Comparison of ENCODE assay signal across 28 mouse cellular contexts in genomic region chr16:91126734-91127524, GRCm38 (mm10). TPM values are rescaled to one million over a fixed set of nuclear protein-coding genes. Genes with fewer than 3 reads are reported as not detected.
"Had no signal": no experiment of that assay in that cellular context is flagged by ENCODE, and none has a peak within 500 bp of the region (broad histone marks: within the 10 kb centered on the region; RNA-seq: fewer than 3 reads in every experiment).

No protein-coding gene starts in this region.

- H3K9me3 ChIP-seq: embryonic facial prominence, embryonic 10.5 days; embryonic facial prominence, embryonic 12.5 days; embryonic facial prominence, embryonic 13.5 days; embryonic facial prominence, embryonic 15.5 days; forebrain, embryonic 10.5 days; forebrain, embryonic 12.5 days; forebrain, embryonic 13.5 days; forebrain, embryonic 15.5 days had no signal

- H3K27ac ChIP-seq: embryonic facial prominence, embryonic 10.5 days; embryonic facial prominence, embryonic 12.5 days; embryonic facial prominence, embryonic 13.5 days; embryonic facial prominence, embryonic 15.5 days; forebrain, embryonic 10.5 days; forebrain, embryonic 12.5 days; forebrain, embryonic 13.5 days; forebrain, embryonic 15.5 days; gastrocnemius, adult 2 months; heart, adult 2 months had no signal

- H3K27me3 ChIP-seq: embryonic facial prominence, embryonic 12.5 days had no signal

- H3K4me3 ChIP-seq: embryonic facial prominence, embryonic 10.5 days; embryonic facial prominence, embryonic 12.5 days; embryonic facial prominence, embryonic 13.5 days; embryonic facial prominence, embryonic 15.5 days; erythroblast, embryonic 14.5 days; forebrain, embryonic 10.5 days; forebrain, embryonic 12.5 days; forebrain, embryonic 13.5 days; forebrain, embryonic 15.5 days; gastrocnemius, adult 2 months; heart, adult 2 months had no signal

- H3K9ac ChIP-seq: embryonic facial prominence, embryonic 12.5 days; embryonic facial prominence, embryonic 13.5 days; embryonic facial prominence, embryonic 15.5 days; forebrain, embryonic 12.5 days; forebrain, embryonic 13.5 days; forebrain, embryonic 15.5 days; forebrain, postnatal 0 days had no signal

- H3K36me3 ChIP-seq: embryonic facial prominence, embryonic 10.5 days; embryonic facial prominence, embryonic 12.5 days; embryonic facial prominence, embryonic 13.5 days; embryonic facial prominence, embryonic 15.5 days; forebrain, embryonic 10.5 days; forebrain, embryonic 12.5 days; forebrain, embryonic 15.5 days had no signal

- ATAC-seq: forebrain, embryonic 13.5 days; forebrain, embryonic 14.5 days; forebrain, embryonic 15.5 days; forebrain, embryonic 16.5 days; forebrain, postnatal 0 days had no signal

- H3K4me1 ChIP-seq: embryonic facial prominence, embryonic 13.5 days; embryonic facial prominence, embryonic 15.5 days had no signal

- DNase-seq: cerebellum, adult 9-11 months; cerebellum, postnatal 10 days; cerebellum, postnatal 14 days; cerebellum, postnatal 25 days; cerebellum, postnatal 36 days; embryo, embryonic 11 days; forebrain, postnatal 0 days; gastrocnemius, adult 2 months; gastrocnemius, postnatal 10 days; gastrocnemius, postnatal 14 days; gastrocnemius, postnatal 25 days; gastrocnemius, postnatal 36 days; heart, adult 11 months; heart, adult 18-20 months; heart, adult 2 months had no signal

- H3K4me2 ChIP-seq: embryonic facial prominence, embryonic 12.5 days; embryonic facial prominence, embryonic 13.5 days; embryonic facial prominence, embryonic 15.5 days; forebrain, embryonic 12.5 days; forebrain, embryonic 13.5 days; forebrain, embryonic 15.5 days had no signal

RNA-seq across cellular contexts. Expression of gene 4932438H23Rik, which starts 32.0 kb away (rescaled TPM):
- total RNA-seq: common myeloid progenitor, adult 5-6 weeks had no signal
- polyA plus RNA-seq: embryonic facial prominence, embryonic 10.5 days; embryonic facial prominence, embryonic 11.5 days; embryonic facial prominence, embryonic 13.5 days; erythroblast, embryonic 14.5 days had no signal
